Mouse (Mus musculus) brain, embryonic 14.5 days (tissue): ENCODE data around the gene Chmp4b.

ENCODE experiments used
- CTCF ChIP-seq: fragments of 200-500 bp; IDR thresholded peaks from 2 replicates; pipeline ENCODE4 v1.5.1; 2012; ENCODE audit warnings: inconsistent platforms, mild to moderate bottlenecking, moderate library complexity, borderline replicate concordance; ENCODE audit not compliant: insufficient read depth, insufficient read length; ENCODE audit errors: extremely low read depth
- POLR2A ChIP-seq: fragments of 200-500 bp; IDR thresholded peaks from 2 replicates; pipeline ENCODE4 v1.6.1; 2012; ENCODE audit warnings: mild to moderate bottlenecking, inconsistent platforms, borderline replicate concordance; ENCODE audit not compliant: poor library complexity, insufficient read depth, insufficient read length, severe bottlenecking; ENCODE audit errors: extremely low read depth

GRCm38 (mm10) chr2:154723473-154723872 lies 72.0 kb downstream of the Chmp4b start:
- no peak for TF ChIP-seq CTCF
- no peak for TF ChIP-seq POLR2A
